Mouse (Mus musculus): Measurements from ENCODE around the gene Tagln. TPM values are rescaled to one million over a fixed set of nuclear protein-coding genes. Genes with fewer than 3 reads are reported as not detected.

The Tagln gene
- polyA plus RNA-seq, 2 experiments, result 6.3 to 6.8 TPM

DNA sequence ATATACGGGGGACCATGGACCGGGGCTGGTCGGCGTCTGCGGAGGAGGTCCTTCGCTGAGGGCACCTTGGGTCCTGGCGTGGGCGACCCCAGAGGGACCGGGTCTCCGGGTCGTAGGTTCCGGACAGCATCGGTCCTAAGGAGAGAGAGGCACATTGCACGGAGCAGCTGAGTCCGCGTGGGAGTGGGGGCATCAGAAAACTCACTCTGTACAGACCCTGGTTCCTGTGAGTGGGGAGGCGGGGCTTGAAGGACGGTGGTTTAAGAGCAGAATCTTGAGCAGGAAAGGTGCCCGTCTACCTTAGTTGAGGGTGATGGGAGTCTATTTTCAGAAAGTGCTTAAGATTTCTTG is 28.8 kb downstream of the Tagln start:
- Histone ChIP-seq H3K27ac (peak overlapping the region; percentile 94), H3K9me3 (ENCODE audit: control insufficient read depth, low read length) (no peaks in the 10 kb centered on the region), H3K4me2 (ENCODE audit: low read depth) (peak overlapping the region; percentile 86), H3K4me3 (ENCODE audit: insufficient read depth in 1 of 2, low read depth in 2 of 2, low read length in 2 of 2) (peak overlapping the region; percentile 87 to 93), H3K36me3 (replicated peaks; ENCODE audit: control insufficient read depth, insufficient read depth, low read depth) (peaks cover 6% of the 10 kb centered on the region), H3K27me3 (ENCODE audit: control insufficient read depth, insufficient read depth, low read length) (no peaks in the 10 kb centered on the region), H3K9ac (replicated peaks) (peak overlapping the region; percentile 99), H3K4me1 (replicated peaks; ENCODE audit: control insufficient read depth in 2 of 2, insufficient read depth in 2 of 2, low read length in 1 of 2) (peaks cover 7 to 10% of the 10 kb centered on the region in 2 experiments)
- peak in 1 of 3 experiments; percentile 26 for DNase-seq (ENCODE audit: low read depth in 3 of 3, low spot score in 3 of 3)
- TF ChIP-seq EP300 (IDR thresholded peaks at IDR 0.05; ENCODE audit: low read depth) (no peak), CTCF (IDR thresholded peaks at IDR 0.05; ENCODE audit: low read depth) (no peak)
- under 1% methylated on average over 19 of the region's 19 CpGs for WGBS (ENCODE audit: insufficient replicate concordance)
- ATAC-seq (ENCODE audit: insufficient read depth), result peak; percentile 19; the same call in 1 of the 2 replicates

DNA sequence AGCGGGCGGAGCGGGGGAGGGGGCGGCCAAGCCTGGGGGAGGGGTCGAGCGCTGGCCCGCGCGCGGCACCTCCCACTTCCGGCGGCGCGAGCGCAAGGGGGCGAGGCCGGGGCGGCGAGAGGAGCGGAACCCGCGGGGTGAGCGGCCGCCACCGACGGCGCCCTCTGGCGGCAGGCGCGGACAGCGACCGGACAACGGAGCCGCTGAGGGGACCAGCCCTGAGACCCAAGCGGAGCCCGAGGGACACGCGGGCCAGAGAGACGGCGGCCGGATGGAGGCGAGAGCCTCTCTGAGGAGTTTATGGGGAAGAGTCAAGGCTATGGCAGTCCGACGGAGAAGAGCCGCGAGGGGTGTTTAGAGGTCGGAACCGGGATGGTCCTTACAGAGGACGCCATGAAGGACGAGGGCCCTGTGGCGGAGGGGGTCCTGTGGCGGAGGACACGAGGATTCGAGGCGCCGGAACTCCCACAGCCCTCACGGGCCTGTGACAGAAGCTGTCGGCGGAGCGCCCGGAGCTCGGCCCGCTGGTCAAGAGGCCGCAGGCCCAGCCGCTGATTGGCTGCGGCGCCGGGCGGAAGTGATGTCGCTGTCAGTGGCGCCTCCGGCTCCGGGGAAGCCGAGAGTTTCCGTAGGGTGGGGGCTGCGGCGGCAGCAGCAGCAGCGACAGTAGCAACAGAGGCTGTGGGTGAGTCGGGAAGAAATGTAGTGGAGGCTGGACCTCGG is 29.3 kb downstream of the Tagln start, which contains the start of the genes Pcsk7 and Rnf214:
TSS of gene Pcsk7 (plus strand) at position 143 of the 723 bp plus-strand sequence.
TSS of gene Rnf214 (minus strand) at position 557 of the 723 bp plus-strand sequence.
- Histone ChIP-seq H3K9ac (replicated peaks) (peak within 1 kb of the TSS; percentile 99), H3K4me2 (ENCODE audit: low read depth) (peak within 1 kb of the TSS; percentile 86), H3K36me3 (replicated peaks; ENCODE audit: control insufficient read depth, insufficient read depth, low read depth) (peaks cover 1% of the 10 kb centered on the region), H3K27ac (peak within 1 kb of the TSS; percentile 94), H3K4me1 (replicated peaks; ENCODE audit: control insufficient read depth in 2 of 2, insufficient read depth in 2 of 2, low read length in 1 of 2) (peaks cover 7 to 10% of the 10 kb centered on the region in 2 experiments), H3K4me3 (ENCODE audit: insufficient read depth in 1 of 2, low read depth in 2 of 2, low read length in 2 of 2) (peak within 1 kb of the TSS; percentile 87 to 93), H3K27me3 (ENCODE audit: control insufficient read depth, insufficient read depth, low read length) (no peaks in the 10 kb centered on the region), H3K9me3 (ENCODE audit: control insufficient read depth, low read length) (no peaks in the 10 kb centered on the region)
- ATAC-seq (ENCODE audit: insufficient read depth) (peak; percentile 94), DNase-seq (ENCODE audit: low read depth in 3 of 3, low spot score in 3 of 3) (peak; percentile 76 to 78 (median 77))
- under 1% methylated on average over 77 of the region's 80 CpGs for WGBS (ENCODE audit: insufficient replicate concordance)
- TF ChIP-seq EP300 (IDR thresholded peaks at IDR 0.05; ENCODE audit: low read depth) (no peak), CTCF (IDR thresholded peaks at IDR 0.05; ENCODE audit: low read depth) (peak; percentile 77)

DNA sequence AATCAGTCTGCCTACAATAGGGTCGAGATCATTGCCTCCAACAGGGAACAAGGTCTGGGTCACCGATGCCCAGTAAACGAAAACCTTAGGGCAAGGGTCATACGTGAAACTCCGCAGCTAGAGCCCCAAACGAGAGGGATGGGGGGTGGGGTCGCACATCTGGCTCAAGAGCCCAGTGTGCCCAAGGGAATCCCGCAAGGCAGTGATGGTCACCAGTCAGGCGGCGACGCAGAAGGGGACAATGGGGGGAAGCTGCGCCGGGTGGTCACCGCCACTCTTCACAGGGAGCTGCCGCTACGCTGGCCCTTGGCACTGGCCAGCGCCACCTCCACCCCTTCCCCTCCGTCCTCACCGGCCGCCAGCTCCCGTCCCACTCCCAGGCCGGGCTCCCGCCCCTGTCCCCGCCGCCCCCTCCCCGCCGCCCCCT is 30.0 kb downstream of the Tagln start:
- WGBS (ENCODE audit: insufficient replicate concordance), result under 1% methylated on average over 23 of the region's 27 CpGs

DNA sequence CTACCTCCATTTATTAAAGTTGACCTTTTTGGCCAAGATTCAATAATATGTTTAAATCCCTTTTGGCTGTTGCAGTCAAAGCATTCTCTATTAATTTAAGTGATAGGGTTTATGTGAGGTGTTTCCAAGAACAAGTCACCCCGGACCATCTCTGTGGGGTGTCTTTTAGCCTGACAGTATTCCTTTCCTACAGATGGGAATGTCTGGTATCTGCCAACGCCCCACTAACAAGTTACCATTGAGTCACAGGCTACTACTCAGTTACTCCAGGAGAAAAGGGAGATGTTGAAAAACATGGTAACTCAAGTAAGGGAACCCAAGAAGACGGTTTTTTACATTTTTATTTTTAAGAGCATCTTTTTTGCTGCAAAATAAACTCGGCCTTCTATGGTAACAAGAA is 30.7 kb downstream of the Tagln start:
- no peak for ATAC-seq (ENCODE audit: insufficient read depth)
- Histone ChIP-seq H3K4me1 (replicated peaks; ENCODE audit: control insufficient read depth in 2 of 2, insufficient read depth in 2 of 2, low read length in 1 of 2) (peaks cover 7 to 10% of the 10 kb centered on the region in 2 experiments), H3K4me3 (ENCODE audit: insufficient read depth in 1 of 2, low read depth in 2 of 2, low read length in 2 of 2) (peak overlapping the region in 1 of 2 experiments; percentile 93; a peak in 3 of 4 replicates), H3K27me3 (ENCODE audit: control insufficient read depth, insufficient read depth, low read length) (no peaks in the 10 kb centered on the region), H3K4me2 (ENCODE audit: low read depth) (peak overlapping the region; percentile 86), H3K9me3 (ENCODE audit: control insufficient read depth, low read length) (no peaks in the 10 kb centered on the region), H3K36me3 (replicated peaks; ENCODE audit: control insufficient read depth, insufficient read depth, low read depth) (no peaks in the 10 kb centered on the region; the same call in none of the 2 replicates), H3K9ac (replicated peaks) (peak overlapping the region; percentile 99), H3K27ac (no peak overlapping the region)
- DNase-seq (ENCODE audit: low read depth in 3 of 3, low spot score in 3 of 3), result no peak
- no peak for TF ChIP-seq CTCF (IDR thresholded peaks at IDR 0.05; ENCODE audit: low read depth)
- TF ChIP-seq EP300 (IDR thresholded peaks at IDR 0.05; ENCODE audit: low read depth), result no peak
- WGBS (ENCODE audit: insufficient replicate concordance), result 74% methylated on average over 4 of the region's 4 CpGs

More for the DNA sequence above, 30.0 kb downstream of the Tagln start:
- peak overlapping the region; percentile 87 to 93 for H3K4me3 ChIP-seq (ENCODE audit: insufficient read depth in 1 of 2, low read depth in 2 of 2, low read length in 2 of 2)
- peaks cover 7 to 10% of the 10 kb centered on the region in 2 experiments for H3K4me1 ChIP-seq (replicated peaks; ENCODE audit: control insufficient read depth in 2 of 2, insufficient read depth in 2 of 2, low read length in 1 of 2)
- H3K27me3 ChIP-seq (ENCODE audit: control insufficient read depth, insufficient read depth, low read length), result no peaks in the 10 kb centered on the region
- H3K9me3 ChIP-seq (ENCODE audit: control insufficient read depth, low read length), result no peaks in the 10 kb centered on the region
- H3K9ac ChIP-seq (replicated peaks), result peak overlapping the region; percentile 99
- peak overlapping the region; percentile 94 for H3K27ac ChIP-seq
- no peaks in the 10 kb centered on the region; the same call in none of the 2 replicates for H3K36me3 ChIP-seq (replicated peaks; ENCODE audit: control insufficient read depth, insufficient read depth, low read depth)
- TF ChIP-seq EP300 (IDR thresholded peaks at IDR 0.05; ENCODE audit: low read depth), result no peak
- no peak for TF ChIP-seq CTCF (IDR thresholded peaks at IDR 0.05; ENCODE audit: low read depth)
- ATAC-seq (ENCODE audit: insufficient read depth) (peak; percentile 19), DNase-seq (ENCODE audit: low read depth in 3 of 3, low spot score in 3 of 3) (no peak)
- peak overlapping the region; percentile 86 for H3K4me2 ChIP-seq (ENCODE audit: low read depth)

DNA sequence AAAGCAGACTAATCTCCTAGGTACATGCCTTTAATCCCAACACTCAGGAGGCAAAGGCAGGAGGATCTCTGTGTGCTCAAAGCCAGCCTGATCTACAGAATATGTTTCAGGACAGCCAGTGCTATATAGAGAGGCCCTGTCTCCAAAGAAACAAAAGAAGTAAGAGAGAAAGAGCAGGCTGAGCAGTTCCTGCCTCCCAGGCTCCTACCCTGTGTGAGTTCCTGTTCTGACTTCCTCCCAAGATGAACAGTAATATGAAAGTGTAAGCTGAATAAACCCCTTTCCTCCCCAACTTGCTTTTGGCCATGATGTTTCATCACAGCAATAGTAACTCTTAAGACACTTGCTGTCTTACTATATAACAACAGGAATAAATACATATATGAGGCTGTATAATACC is 42.2 kb downstream of the Tagln start:
- DNase-seq (ENCODE audit: low read depth in 3 of 3, low spot score in 3 of 3) (no peak), ATAC-seq (ENCODE audit: insufficient read depth) (no peak)
- no peak overlapping the region for H3K4me2 ChIP-seq (ENCODE audit: low read depth)
- H3K4me1 ChIP-seq (replicated peaks; ENCODE audit: control insufficient read depth in 2 of 2, insufficient read depth in 2 of 2, low read length in 1 of 2), result no peaks in the 10 kb centered on the region
- H3K4me3 ChIP-seq (ENCODE audit: insufficient read depth in 1 of 2, low read depth in 2 of 2, low read length in 2 of 2), result no peak overlapping the region
- H3K27ac ChIP-seq, result no peak overlapping the region
- H3K9ac ChIP-seq (replicated peaks), result no peak overlapping the region
- peaks cover 23% of the 10 kb centered on the region for H3K36me3 ChIP-seq (replicated peaks; ENCODE audit: control insufficient read depth, insufficient read depth, low read depth)
- no peaks in the 10 kb centered on the region for H3K27me3 ChIP-seq (ENCODE audit: control insufficient read depth, insufficient read depth, low read length)
- no peaks in the 10 kb centered on the region for H3K9me3 ChIP-seq (ENCODE audit: control insufficient read depth, low read length)
- TF ChIP-seq EP300 (IDR thresholded peaks at IDR 0.05; ENCODE audit: low read depth) (no peak), CTCF (IDR thresholded peaks at IDR 0.05; ENCODE audit: low read depth) (no peak)

Small RNAs within 50 kb of the gene (microRNA-seq; reads per million reads assigned to microRNA genes)
- not detected for gene Mir7087

Other genes starting within 250 kb of the Tagln start
- 4.9 and 5.7 TPM in 2 replicates for gene Cep164, start 107.4 kb downstream of the Tagln start, polyA plus RNA-seq (2012; rRNA removed)
- gene Cep164, start 107.4 kb downstream of the Tagln start, polyA plus RNA-seq (2014; fragmentation: Nextera tagmentation; extraction: Ambion mirVana), result 3.7 and 4.0 TPM in 2 replicates
- gene Bace1, start 97.5 kb downstream of the Tagln start, polyA plus RNA-seq (2012; rRNA removed), result 3.1 and 3.4 TPM in 2 replicates
- gene Bace1, start 97.5 kb downstream of the Tagln start, polyA plus RNA-seq (2014; fragmentation: Nextera tagmentation; extraction: Ambion mirVana), result 3.6 and 4.2 TPM in 2 replicates
- gene Pcsk7, start 29.6 kb downstream of the Tagln start, polyA plus RNA-seq (2012; rRNA removed), result 7.3 and 7.7 TPM in 2 replicates
- 4.9 and 5.0 TPM in 2 replicates for gene Pcsk7, start 29.6 kb downstream of the Tagln start, polyA plus RNA-seq (2014; fragmentation: Nextera tagmentation; extraction: Ambion mirVana)
- 5.0 and 6.3 TPM in 2 replicates for gene Rnf214, start 29.1 kb downstream of the Tagln start, polyA plus RNA-seq (2012; rRNA removed)
- 10.5 and 12.0 TPM in 2 replicates for gene Rnf214, start 29.1 kb downstream of the Tagln start, polyA plus RNA-seq (2014; fragmentation: Nextera tagmentation; extraction: Ambion mirVana)
- gene Sidt2, start 19.2 kb upstream of the Tagln start, polyA plus RNA-seq (2012; rRNA removed), result 20.4 and 26.8 TPM in 2 replicates
- 11.6 and 16.5 TPM in 2 replicates for gene Sidt2, start 19.2 kb upstream of the Tagln start, polyA plus RNA-seq (2014; fragmentation: Nextera tagmentation; extraction: Ambion mirVana)
- gene Pafah1b2, start 76.6 kb upstream of the Tagln start, polyA plus RNA-seq (2012; rRNA removed), result 13.2 and 23.1 TPM in 2 replicates
- gene Pafah1b2, start 76.6 kb upstream of the Tagln start, polyA plus RNA-seq (2014; fragmentation: Nextera tagmentation; extraction: Ambion mirVana), result 59.6 and 65.6 TPM in 2 replicates
- gene Sik3, start 76.8 kb upstream of the Tagln start, polyA plus RNA-seq (2012; rRNA removed), result 3.0 and 4.1 TPM in 2 replicates
- 2.1 and 2.4 TPM in 2 replicates for gene Sik3, start 76.8 kb upstream of the Tagln start, polyA plus RNA-seq (2014; fragmentation: Nextera tagmentation; extraction: Ambion mirVana)

All from liver, embryonic 14.5 days (tissue).